Mouse (Mus musculus) liver, embryonic 14.5 days (tissue): ENCODE data around the gene Rpl36-ps4. TPM values are rescaled to one million over a fixed set of nuclear protein-coding genes. Genes with fewer than 3 reads are reported as not detected.
"Not testable (repeated sequence)": the region's sequence is repeated elsewhere in the genome, so short reads cannot be mapped to it uniquely, and the experiment has no call there.

Source experiments
- ATAC-seq: fragments of 200-750 bp; cut with Nextera tagmentation; 2 replicates; pipeline ENCODE4 v1.8.0; 2017; ENCODE audit warnings: moderate number of reproducible peaks, mild to moderate bottlenecking, moderate library complexity; ENCODE audit not compliant: insufficient read depth
- DNase-seq, 3 experiments: peaks; one replicate each; pipeline ENCODE4 v3.0.0-alpha.2; 2012 to 2013; ENCODE audit warnings: low read depth in 3 of 3, low spot score in 3 of 3
- H3K27ac ChIP-seq: fragments of 300-500 bp; sonication (generic); 2 replicates; pipeline ENCODE4 v1.5.1; 2014; ENCODE audit warnings: moderate library complexity, mild to moderate bottlenecking, control low read depth, inconsistent platforms
- H3K27me3 ChIP-seq: fragments of 300-500 bp; sonication (generic); 2 replicates; pipeline ENCODE4 v1.6.1; 2014; ENCODE audit warnings: mild to moderate bottlenecking, low read length, moderate library complexity; ENCODE audit not compliant: control insufficient read depth, insufficient read depth
- H3K36me3 ChIP-seq: fragments of 300-500 bp; sonication (generic); replicated peaks from 2 replicates; pipeline ENCODE4 v1.6.1; 2014; ENCODE audit warnings: low read depth; ENCODE audit not compliant: control insufficient read depth, insufficient read depth
- H3K4me1 ChIP-seq, 2 experiments: fragments of 200-500 bp in 1 of 2; fragments of 300-500 bp in 1 of 2; sonication (generic) in 1 of 2; replicated peaks; 2 replicates each; pipeline ENCODE4 v1.6.1; 2012 to 2014; ENCODE audit warnings: antibody characterized with exemption in 1 of 2, inconsistent platforms in 1 of 2, low read length in 1 of 2; ENCODE audit not compliant: control insufficient read depth in 2 of 2, insufficient read depth in 2 of 2
- H3K4me2 ChIP-seq: fragments of 300-500 bp; sonication (generic); 2 replicates; pipeline ENCODE4 v1.6.1; 2014; ENCODE audit warnings: low read depth, mild to moderate bottlenecking, control low read depth, moderate library complexity
- H3K4me3 ChIP-seq, 2 experiments: fragments of 200-500 bp in 1 of 2; fragments of 300-500 bp in 1 of 2; sonication (generic) in 1 of 2; 2 replicates each; pipeline ENCODE4 v1.5.1; 2012 to 2014; ENCODE audit warnings: low read depth in 2 of 2, low read length in 2 of 2, mild to moderate bottlenecking in 2 of 2, control low read depth in 1 of 2, inconsistent platforms in 1 of 2, moderate library complexity in 1 of 2; ENCODE audit not compliant: insufficient read depth in 1 of 2
- H3K9ac ChIP-seq: fragments of 300-500 bp; sonication (generic); replicated peaks from 2 replicates; pipeline ENCODE4 v1.6.1; 2014; ENCODE audit warnings: mild to moderate bottlenecking, control low read depth, moderate library complexity
- H3K9me3 ChIP-seq: fragments of 300-500 bp; sonication (generic); 2 replicates; pipeline ENCODE4 v1.6.1; 2016; ENCODE audit warnings: low read length, mixed read lengths; ENCODE audit not compliant: control insufficient read depth
- CTCF ChIP-seq: IDR thresholded peaks from 2 replicates; pipeline ENCODE4 v1.5.1; 2016; ENCODE audit warnings: antibody characterized with exemption, low read depth, control low read depth
- EP300 ChIP-seq: IDR thresholded peaks from 2 replicates; pipeline ENCODE4 v1.6.1; 2016; ENCODE audit warnings: antibody characterized with exemption, low read depth
- WGBS: fragments of 180-500 bp; shearing (Covaris S2); extraction: QIAGEN DNeasy Blood & Tissue Kit; methylation state at CpG from one replicate; pipeline ENCODE4 v1.1.7; 2014; ENCODE audit not compliant: insufficient replicate concordance; 5-methylcytosine and 5-hydroxymethylcytosine counted together
- polyA plus RNA-seq, 2 experiments: library from polyadenylated mRNA; depleted of rRNA in 1 of 2; stranded (reverse) in 1 of 2; unstranded in 1 of 2; fragments of >200 nt; fragmentation: Nextera tagmentation in 1 of 2; extraction: Ambion mirVana in 1 of 2; gene quantifications; 2 replicates each; pipeline versions ENCODE4 v1.2.1 to v1.2.3; 2012 to 2014

Rpl36-ps4 gene
- polyA plus RNA-seq, 2 experiments: not detected

- TF ChIP-seq CTCF (peak; percentile 42), EP300 (no peak)
- WGBS: 49% methylated on average over 8 of the region's 8 CpGs
- Histone ChIP-seq H3K27ac (no peak overlapping the region), H3K27me3 (no peaks in the 10 kb centered on the region), H3K4me2 (no peak overlapping the region), H3K36me3 (no peaks in the 10 kb centered on the region), H3K4me1 (no peaks in the 10 kb centered on the region), H3K4me3 (no peak overlapping the region), H3K9me3 (no peaks in the 10 kb centered on the region), H3K9ac (no peak overlapping the region)
- DNase-seq (no peak), ATAC-seq (no peak)
Measured at GRCm38 (mm10) chr17:87958283-87958682, 37.5 kb downstream of the Rpl36-ps4 start.

GRCm38 (mm10) chr17:87959406-87959805, 38.6 kb downstream of the Rpl36-ps4 start:
- H3K27ac ChIP-seq, H3K36me3 ChIP-seq, ATAC-seq, DNase-seq, H3K4me3 ChIP-seq, H3K9ac ChIP-seq, H3K4me1 ChIP-seq, H3K9me3 ChIP-seq, H3K27me3 ChIP-seq, H3K4me2 ChIP-seq: not testable (repeated sequence)
- WGBS: 82% methylated on average over 11 of the region's 11 CpGs

- not testable (repeated sequence) for H3K36me3 ChIP-seq, H3K9ac ChIP-seq, H3K27me3 ChIP-seq, H3K4me1 ChIP-seq, ATAC-seq, H3K4me2 ChIP-seq, H3K27ac ChIP-seq, H3K9me3 ChIP-seq, DNase-seq, H3K4me3 ChIP-seq
- 67% methylated on average over 5 of the region's 5 CpGs for WGBS
Measured at GRCm38 (mm10) chr17:87959931-87960330, 39.2 kb downstream of the Rpl36-ps4 start.

GRCm38 (mm10) chr17:87963081-87964075, 42.6 kb downstream of the Rpl36-ps4 start:
- WGBS: 74% methylated on average over 13 of the region's 14 CpGs

GRCm38 (mm10) chr17:87968483-87968926, 47.7 kb downstream of the Rpl36-ps4 start:
- not testable (repeated sequence) for H3K4me2 ChIP-seq, H3K4me1 ChIP-seq, H3K9me3 ChIP-seq, H3K27ac ChIP-seq, H3K36me3 ChIP-seq, H3K4me3 ChIP-seq, H3K27me3 ChIP-seq, H3K9ac ChIP-seq, DNase-seq
- peak; percentile 69 for ATAC-seq
- peak; percentile 39 for TF ChIP-seq CTCF
- 45% methylated on average over 6 of the region's 8 CpGs for WGBS

More at GRCm38 (mm10) chr17:87963081-87964075, 42.6 kb downstream of the Rpl36-ps4 start:
- Histone ChIP-seq H3K4me2 (no peak overlapping the region), H3K9ac (no peak overlapping the region), H3K27ac (no peak overlapping the region), H3K4me1 (no peaks in the 10 kb centered on the region), H3K4me3 (no peak overlapping the region), H3K36me3 (no peaks in the 10 kb centered on the region), H3K9me3 (no peaks in the 10 kb centered on the region; the same call in 1 of the 2 replicates), H3K27me3 (no peaks in the 10 kb centered on the region)
- ATAC-seq (no peak), DNase-seq (no peak)
- TF ChIP-seq CTCF (no peak), EP300 (no peak)

Other genes starting within 250 kb of the Rpl36-ps4 start
- gene Msh2, start 248.6 kb upstream of the Rpl36-ps4 start, polyA plus RNA-seq (2012; rRNA removed): 8.5 and 14.5 TPM in 2 replicates
- 18.4 and 21.8 TPM in 2 replicates for gene Msh2, start 248.6 kb upstream of the Rpl36-ps4 start, polyA plus RNA-seq (2014; fragmentation: Nextera tagmentation; extraction: Ambion mirVana)
- 0.57 and 0.94 TPM in 2 replicates for gene Kcnk12, start 123.0 kb upstream of the Rpl36-ps4 start, polyA plus RNA-seq (2012; rRNA removed)
- 0.13 and 0.61 TPM in 2 replicates for gene Kcnk12, start 123.0 kb upstream of the Rpl36-ps4 start, polyA plus RNA-seq (2014; fragmentation: Nextera tagmentation; extraction: Ambion mirVana)
- gene Msh6, start 54.1 kb downstream of the Rpl36-ps4 start, polyA plus RNA-seq (2012; rRNA removed): 6.6 and 11.1 TPM in 2 replicates
- 23.9 and 28.5 TPM in 2 replicates for gene Msh6, start 54.1 kb downstream of the Rpl36-ps4 start, polyA plus RNA-seq (2014; fragmentation: Nextera tagmentation; extraction: Ambion mirVana)
- gene Fbxo11, start 144.3 kb downstream of the Rpl36-ps4 start, polyA plus RNA-seq (2012; rRNA removed): 4.4 and 7.1 TPM in 2 replicates
- 4.5 and 4.8 TPM in 2 replicates for gene Fbxo11, start 144.3 kb downstream of the Rpl36-ps4 start, polyA plus RNA-seq (2014; fragmentation: Nextera tagmentation; extraction: Ambion mirVana)